Mouse (Mus musculus): ENCODE results near the gene Phactr1. TPM values are rescaled to one million over a fixed set of nuclear protein-coding genes. Genes with fewer than 3 reads are reported as not detected.

Phactr1 gene
- polyA plus RNA-seq, 1 experiment = 46.9 TPM

DNA sequence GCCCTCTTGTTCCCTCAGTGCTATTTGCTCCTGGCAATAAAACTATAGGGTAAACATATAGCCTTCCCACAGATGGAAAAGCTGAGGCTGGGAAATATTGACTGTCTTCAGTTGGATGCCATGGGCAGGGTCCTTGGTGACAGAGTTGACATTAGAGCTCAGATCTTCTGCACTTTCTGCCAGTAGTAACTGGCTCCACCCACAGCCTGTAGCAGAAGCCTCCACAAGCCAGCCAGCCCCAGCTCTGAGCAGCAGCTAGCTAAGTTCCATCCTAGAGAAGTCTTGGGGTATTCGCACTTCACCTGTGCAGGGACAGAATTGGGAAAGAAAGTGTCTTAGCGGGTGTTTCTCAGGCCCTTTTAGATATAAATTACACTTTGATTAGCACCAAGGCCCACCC is 390.5 kb downstream of the Phactr1 start:
- H3K27ac ChIP-seq (ENCODE audit: insufficient read depth, low read length) = no peak overlapping the region
- peaks cover 6% of the 10 kb centered on the region for H3K4me1 ChIP-seq (ENCODE audit: control insufficient read depth, insufficient read depth, low read length)
- H3K4me3 ChIP-seq (replicated peaks; ENCODE audit: insufficient read depth, low read depth, low read length) = no peak overlapping the region
- 95% methylated on average over 2 of the region's 2 CpGs for WGBS
- no peak for DNase-seq
- TF ChIP-seq POLR2A (IDR thresholded peaks at IDR 0.05; ENCODE audit: borderline replicate concordance, insufficient read depth, low read length) = no peak
- TF ChIP-seq CTCF (IDR thresholded peaks at IDR 0.05; ENCODE audit: borderline replicate concordance, insufficient read depth, low read depth, low read length) = no peak
- no peaks in the 10 kb centered on the region for H3K27me3 ChIP-seq (ENCODE audit: control insufficient read depth, insufficient read depth, low read length)

- H3K27me3 ChIP-seq (ENCODE audit: control insufficient read depth, insufficient read depth, low read length) = no peaks in the 10 kb centered on the region
- WGBS = 30% methylated on average over 6 of the region's 6 CpGs
- peaks cover 6% of the 10 kb centered on the region; the same call in 1 of the 2 replicates for H3K4me1 ChIP-seq (ENCODE audit: control insufficient read depth, insufficient read depth, low read length)
- TF ChIP-seq POLR2A (IDR thresholded peaks at IDR 0.05; ENCODE audit: borderline replicate concordance, insufficient read depth, low read length) (no peak), CTCF (IDR thresholded peaks at IDR 0.05; ENCODE audit: borderline replicate concordance, insufficient read depth, low read depth, low read length) (no peak)
- no peak overlapping the region for H3K27ac ChIP-seq (ENCODE audit: insufficient read depth, low read length)
- peak; percentile 31 to 42 for DNase-seq
- H3K4me3 ChIP-seq (replicated peaks; ENCODE audit: insufficient read depth, low read depth, low read length) = no peak overlapping the region
Measured at GRCm38 (mm10) chr13:43075456-43075855, 395.0 kb downstream of the Phactr1 start.

- H3K27ac ChIP-seq (ENCODE audit: insufficient read depth, low read length) = no peak overlapping the region
- 63% methylated on average over 9 of the region's 9 CpGs for WGBS
- H3K4me1 ChIP-seq (ENCODE audit: control insufficient read depth, insufficient read depth, low read length) = peaks cover 6% of the 10 kb centered on the region; the same call in 1 of the 2 replicates
- TF ChIP-seq POLR2A (IDR thresholded peaks at IDR 0.05; ENCODE audit: borderline replicate concordance, insufficient read depth, low read length) (no peak), CTCF (IDR thresholded peaks at IDR 0.05; ENCODE audit: borderline replicate concordance, insufficient read depth, low read depth, low read length) (no peak)
- no peak overlapping the region for H3K4me3 ChIP-seq (replicated peaks; ENCODE audit: insufficient read depth, low read depth, low read length)
- no peaks in the 10 kb centered on the region for H3K27me3 ChIP-seq (ENCODE audit: control insufficient read depth, insufficient read depth, low read length)
- DNase-seq = no peak
Measured at GRCm38 (mm10) chr13:43077485-43077884, 397.1 kb downstream of the Phactr1 start.

- WGBS = 89% methylated on average over 7 of the region's 7 CpGs
- no peak for TF ChIP-seq POLR2A (IDR thresholded peaks at IDR 0.05; ENCODE audit: borderline replicate concordance, insufficient read depth, low read length)
- no peak for TF ChIP-seq CTCF (IDR thresholded peaks at IDR 0.05; ENCODE audit: borderline replicate concordance, insufficient read depth, low read depth, low read length)
- Histone ChIP-seq H3K27ac (ENCODE audit: insufficient read depth, low read length) (no peak overlapping the region), H3K4me1 (ENCODE audit: control insufficient read depth, insufficient read depth, low read length) (no peaks in the 10 kb centered on the region), H3K27me3 (ENCODE audit: control insufficient read depth, insufficient read depth, low read length) (no peaks in the 10 kb centered on the region), H3K4me3 (replicated peaks; ENCODE audit: insufficient read depth, low read depth, low read length) (no peak overlapping the region)
- no peak for DNase-seq
Measured at GRCm38 (mm10) chr13:43085226-43085625, 404.8 kb downstream of the Phactr1 start.

- TF ChIP-seq CTCF (IDR thresholded peaks at IDR 0.05; ENCODE audit: borderline replicate concordance, insufficient read depth, low read depth, low read length) (peak; percentile 72), POLR2A (IDR thresholded peaks at IDR 0.05; ENCODE audit: borderline replicate concordance, insufficient read depth, low read length) (no peak)
- Histone ChIP-seq H3K27ac (ENCODE audit: insufficient read depth, low read length) (no peak overlapping the region), H3K27me3 (ENCODE audit: control insufficient read depth, insufficient read depth, low read length) (no peaks in the 10 kb centered on the region), H3K4me1 (ENCODE audit: control insufficient read depth, insufficient read depth, low read length) (no peaks in the 10 kb centered on the region), H3K4me3 (replicated peaks; ENCODE audit: insufficient read depth, low read depth, low read length) (no peak overlapping the region)
- peak; percentile 42 to 51 for DNase-seq
- 60% methylated on average over 7 of the region's 7 CpGs for WGBS
Measured at GRCm38 (mm10) chr13:43094365-43094764, 413.9 kb downstream of the Phactr1 start.

DNA sequence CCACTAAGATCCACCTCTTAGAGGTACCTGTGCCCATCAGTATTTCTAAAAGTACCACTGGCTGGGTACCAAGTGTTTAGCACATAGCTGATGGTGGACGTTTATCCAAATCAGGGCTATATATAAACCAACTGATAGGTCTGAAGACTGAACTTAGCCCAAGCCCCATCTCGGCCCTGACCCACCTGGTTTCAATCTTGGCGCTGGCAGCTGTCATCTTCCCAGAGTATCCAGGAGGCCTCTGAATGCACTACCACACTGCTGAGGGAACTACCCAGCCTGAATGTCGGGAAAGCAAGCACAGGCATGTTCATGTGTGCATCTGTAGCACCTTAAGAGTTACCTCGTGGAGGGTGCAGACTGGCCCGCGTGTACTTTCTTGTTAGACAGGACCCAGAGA is 422.5 kb downstream of the Phactr1 start:
- Histone ChIP-seq H3K4me3 (replicated peaks; ENCODE audit: insufficient read depth, low read depth, low read length) (no peak overlapping the region), H3K27me3 (ENCODE audit: control insufficient read depth, insufficient read depth, low read length) (no peaks in the 10 kb centered on the region), H3K27ac (ENCODE audit: insufficient read depth, low read length) (no peak overlapping the region), H3K4me1 (ENCODE audit: control insufficient read depth, insufficient read depth, low read length) (no peaks in the 10 kb centered on the region; the same call in 1 of the 2 replicates)
- no peak for DNase-seq
- 64% methylated on average over 7 of the region's 7 CpGs for WGBS
- TF ChIP-seq CTCF (IDR thresholded peaks at IDR 0.05; ENCODE audit: borderline replicate concordance, insufficient read depth, low read depth, low read length) (no peak), POLR2A (IDR thresholded peaks at IDR 0.05; ENCODE audit: borderline replicate concordance, insufficient read depth, low read length) (no peak)

- H3K27ac ChIP-seq (ENCODE audit: insufficient read depth, low read length) = no peak overlapping the region
- H3K27me3 ChIP-seq (ENCODE audit: control insufficient read depth, insufficient read depth, low read length) = no peaks in the 10 kb centered on the region
- TF ChIP-seq CTCF (IDR thresholded peaks at IDR 0.05; ENCODE audit: borderline replicate concordance, insufficient read depth, low read depth, low read length) (0 out of 2 replicates have a peak, but pooled peaks have one; percentile 21), POLR2A (IDR thresholded peaks at IDR 0.05; ENCODE audit: borderline replicate concordance, insufficient read depth, low read length) (no peak)
- H3K4me3 ChIP-seq (replicated peaks; ENCODE audit: insufficient read depth, low read depth, low read length) = no peak overlapping the region
- no peaks in the 10 kb centered on the region; the same call in 1 of the 2 replicates for H3K4me1 ChIP-seq (ENCODE audit: control insufficient read depth, insufficient read depth, low read length)
- no peak for DNase-seq
- WGBS = 98% methylated on average over 9 of the region's 9 CpGs
Measured at GRCm38 (mm10) chr13:43104496-43104895, 424.1 kb downstream of the Phactr1 start.

DNA sequence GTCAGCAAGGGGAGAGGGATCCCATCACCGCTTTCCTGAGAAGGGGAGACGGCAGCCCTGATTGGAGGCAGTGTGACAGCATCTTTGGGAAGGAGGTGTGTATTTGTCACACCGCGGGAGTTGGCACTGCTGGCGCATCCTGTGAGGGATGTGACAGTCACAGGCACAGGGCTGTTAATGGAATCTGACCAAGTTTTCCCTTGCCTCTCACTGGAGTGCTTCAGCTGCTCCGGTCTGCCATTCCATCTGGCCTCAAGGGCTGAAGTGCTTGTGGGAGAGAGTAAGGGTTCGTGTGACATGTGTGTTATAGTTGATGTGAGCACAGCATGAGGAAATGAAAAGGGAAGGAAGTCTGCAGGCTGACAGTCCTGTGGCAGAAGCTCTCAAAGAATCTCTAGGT is 431.9 kb downstream of the Phactr1 start:
- TF ChIP-seq POLR2A (IDR thresholded peaks at IDR 0.05; ENCODE audit: borderline replicate concordance, insufficient read depth, low read length) (no peak), CTCF (IDR thresholded peaks at IDR 0.05; ENCODE audit: borderline replicate concordance, insufficient read depth, low read depth, low read length) (0 out of 2 replicates have a peak, but pooled peaks have one; percentile 12)
- Histone ChIP-seq H3K4me3 (replicated peaks; ENCODE audit: insufficient read depth, low read depth, low read length) (peak overlapping the region; percentile 37), H3K4me1 (ENCODE audit: control insufficient read depth, insufficient read depth, low read length) (peaks cover 16% of the 10 kb centered on the region), H3K27me3 (ENCODE audit: control insufficient read depth, insufficient read depth, low read length) (no peaks in the 10 kb centered on the region), H3K27ac (ENCODE audit: insufficient read depth, low read length) (peak overlapping the region; percentile 63)
- WGBS = 6% methylated on average over 7 of the region's 7 CpGs
- DNase-seq = peak; percentile 86 to 96

All from cerebellum, adult 2 months (tissue).